Mouse (Mus musculus): ENCODE measurements around the gene Taf7l.

Gene Taf7l

DNA sequence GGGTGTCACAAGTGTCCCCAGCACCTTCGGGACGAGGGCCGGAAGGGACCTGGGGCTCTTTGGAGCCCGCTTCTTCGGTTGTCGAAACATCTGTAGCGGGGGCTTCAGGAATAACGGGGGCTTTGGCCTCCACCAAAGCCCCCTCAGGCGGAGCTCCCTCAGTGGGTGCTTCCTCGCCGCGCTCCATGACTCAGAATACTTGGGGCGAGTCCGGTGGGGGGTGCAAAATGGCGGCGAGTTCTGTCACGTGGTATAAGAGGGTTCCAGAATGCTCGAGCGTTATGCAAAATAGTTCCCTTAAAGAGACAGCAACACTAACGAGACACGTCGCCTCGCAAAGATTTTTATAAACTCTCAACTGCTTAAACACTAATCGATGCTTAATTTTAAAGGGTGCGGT, at the start of gene Taf7l:
Gene Taf7l, minus strand, starts transcription at position 201 of the 400 bp plus-strand sequence.
- no peak for DNase-seq (ENCODE audit: extremely low spot score, low spot score)

DNA sequence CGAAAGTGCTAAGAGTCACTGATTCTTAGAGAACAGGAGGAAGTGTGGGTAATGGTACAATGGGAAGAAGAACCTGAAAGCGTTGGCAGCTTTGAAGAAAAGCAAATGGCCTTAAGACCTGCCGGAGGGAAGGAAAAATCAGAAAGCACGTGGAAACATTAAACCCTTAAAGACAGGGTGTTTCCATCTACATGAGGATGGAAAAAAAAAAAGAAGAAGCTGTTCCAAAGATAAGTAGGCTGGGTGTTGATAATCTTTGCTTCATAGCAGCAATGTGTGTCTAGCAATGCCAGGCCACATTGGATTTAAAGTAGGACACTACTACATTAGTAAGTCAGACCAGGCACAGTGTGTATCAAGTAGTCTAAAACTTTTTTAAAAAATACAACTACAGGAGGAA, 49.0 kb upstream of the Taf7l start:
- no peak for DNase-seq (ENCODE audit: extremely low spot score, low spot score)

DNA sequence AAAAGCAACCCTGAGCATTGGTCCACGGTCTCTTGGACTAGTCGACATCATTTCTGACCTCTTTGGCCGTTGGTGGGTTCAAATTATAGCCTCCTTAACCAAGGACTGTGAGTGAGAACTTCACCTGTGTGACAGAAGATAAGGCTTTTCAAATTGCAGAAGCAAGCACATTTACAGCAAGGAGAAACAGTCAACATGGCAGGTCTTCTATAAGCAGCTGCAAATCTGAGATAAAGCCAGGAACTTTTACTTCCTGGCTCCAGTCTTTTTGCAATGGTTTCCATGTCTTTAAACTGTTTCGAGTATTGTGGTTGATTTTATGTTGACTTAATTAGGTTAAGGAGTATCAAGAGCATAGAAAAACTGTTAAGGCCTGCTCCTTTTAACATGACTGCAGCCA, 47.5 kb upstream of the Taf7l start:
- DNase-seq (ENCODE audit: extremely low spot score, low spot score) = no peak

DNA sequence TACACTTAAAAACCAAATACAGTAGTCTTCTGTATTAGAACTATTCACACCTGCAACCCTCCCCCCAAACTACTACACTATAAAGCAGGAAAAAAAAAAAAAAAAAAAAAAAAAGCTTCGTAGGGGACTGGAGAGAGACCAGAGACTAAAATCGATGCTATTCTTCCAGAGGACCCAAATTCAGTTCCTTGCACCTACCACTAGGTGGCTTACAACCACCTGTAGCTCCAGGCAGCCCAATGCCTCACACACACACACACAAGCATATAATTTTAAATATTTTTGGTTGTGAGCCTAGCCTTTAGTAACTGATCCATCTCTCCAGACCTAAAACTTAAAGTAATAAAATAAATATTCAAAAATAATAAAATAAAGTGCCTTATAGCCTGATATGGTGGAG, 33.2 kb upstream of the Taf7l start:
- no peak for DNase-seq (ENCODE audit: extremely low spot score, low spot score)

DNA sequence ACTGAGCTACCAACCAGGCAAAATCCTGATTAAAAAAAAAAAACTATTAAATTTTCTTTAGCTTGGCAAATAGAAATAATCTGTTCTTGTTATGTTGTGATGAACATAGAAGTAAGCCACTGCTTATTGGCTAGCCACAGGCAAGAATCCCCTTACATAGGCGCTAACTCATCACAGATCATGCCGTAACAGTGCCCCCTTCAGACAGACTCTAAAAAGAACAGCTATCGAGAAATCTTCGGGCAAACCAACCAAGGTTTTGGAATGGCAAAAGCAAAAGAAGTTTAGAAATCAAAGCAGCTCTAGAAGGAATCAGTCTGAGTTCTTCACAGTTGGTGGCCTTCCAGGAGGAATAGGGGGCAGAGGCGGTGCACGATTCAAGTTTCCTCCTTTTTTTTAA, 31.7 kb upstream of the Taf7l start:
- DNase-seq (ENCODE audit: extremely low spot score, low spot score) = no peak

DNA sequence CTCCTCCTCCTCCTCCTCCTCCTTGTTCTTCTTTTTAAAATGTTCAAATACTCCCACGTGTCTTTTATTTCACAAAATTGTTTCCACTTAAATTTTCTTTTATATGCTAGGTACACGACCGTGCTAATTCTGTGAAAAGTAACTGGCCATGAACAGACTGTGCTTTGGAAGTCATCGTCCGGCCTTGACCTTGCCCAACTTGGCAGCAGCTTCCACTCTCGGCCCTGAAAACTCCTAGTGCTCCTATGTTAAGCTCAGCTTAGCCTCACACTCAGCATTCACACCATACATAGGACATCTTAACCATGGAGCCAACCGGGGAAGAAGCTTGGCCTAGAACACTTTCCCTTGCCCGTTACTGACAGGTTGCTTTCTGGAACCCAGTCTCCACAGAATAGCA, 24.4 kb upstream of the Taf7l start:
- no peak for DNase-seq (ENCODE audit: extremely low spot score, low spot score)

DNA sequence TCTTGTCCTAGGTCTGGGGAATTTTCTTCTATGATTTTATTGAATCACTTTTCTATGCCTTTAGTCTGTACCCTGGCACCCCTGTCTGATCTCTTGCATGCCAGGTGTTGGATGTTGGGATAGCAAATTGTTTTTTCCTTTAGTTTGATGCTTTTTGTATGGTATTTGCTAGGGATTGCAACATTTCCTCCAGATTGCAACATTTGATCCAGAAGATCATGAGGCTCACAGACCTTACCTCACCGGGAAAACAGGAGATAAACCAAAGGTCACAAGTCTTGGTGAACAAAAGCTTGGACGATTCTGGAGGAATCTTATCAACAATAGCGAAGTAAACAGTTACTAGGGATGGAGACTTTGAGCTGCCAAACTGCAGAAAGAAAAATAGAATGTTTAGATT, 5.4 kb upstream of the Taf7l start:
- no peak for DNase-seq (ENCODE audit: extremely low spot score, low spot score)

DNA sequence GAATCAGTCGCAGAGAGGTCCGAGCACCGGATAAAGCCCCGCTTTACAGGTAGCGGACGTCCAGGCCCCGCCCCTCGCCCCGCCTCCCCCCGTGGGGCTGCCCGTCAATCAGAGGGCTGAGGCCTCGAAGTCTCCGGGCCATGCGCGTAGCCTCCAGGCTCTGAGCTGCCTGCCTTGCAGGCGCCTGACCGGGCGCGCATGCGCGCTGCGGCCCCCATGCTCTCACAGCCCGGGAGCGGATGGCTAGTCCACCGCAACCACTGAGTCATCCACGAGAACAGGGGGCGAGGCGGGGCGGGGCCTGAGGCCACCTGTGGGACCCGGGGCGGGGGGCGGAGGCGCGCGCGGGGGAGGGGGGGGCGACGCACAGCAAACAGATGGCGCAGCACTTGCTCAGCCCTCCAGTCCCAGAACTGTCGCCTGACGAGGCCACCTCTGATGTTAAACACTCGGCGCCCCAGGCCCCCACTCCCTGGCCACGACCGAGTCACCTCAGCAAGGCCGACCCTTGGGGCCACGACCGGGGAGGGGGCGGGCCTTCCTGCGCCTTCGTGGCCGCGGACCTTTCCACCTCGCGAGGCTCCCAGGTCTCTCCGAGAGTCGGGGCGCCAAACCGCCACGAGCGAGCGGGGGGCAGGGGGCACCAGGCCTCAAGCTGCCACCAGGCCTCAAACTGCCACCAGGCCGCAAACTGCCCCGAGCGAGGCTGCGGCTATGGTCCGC, 1.1 kb downstream of the Taf7l start:
- no peak for DNase-seq (ENCODE audit: extremely low spot score, low spot score)

DNA sequence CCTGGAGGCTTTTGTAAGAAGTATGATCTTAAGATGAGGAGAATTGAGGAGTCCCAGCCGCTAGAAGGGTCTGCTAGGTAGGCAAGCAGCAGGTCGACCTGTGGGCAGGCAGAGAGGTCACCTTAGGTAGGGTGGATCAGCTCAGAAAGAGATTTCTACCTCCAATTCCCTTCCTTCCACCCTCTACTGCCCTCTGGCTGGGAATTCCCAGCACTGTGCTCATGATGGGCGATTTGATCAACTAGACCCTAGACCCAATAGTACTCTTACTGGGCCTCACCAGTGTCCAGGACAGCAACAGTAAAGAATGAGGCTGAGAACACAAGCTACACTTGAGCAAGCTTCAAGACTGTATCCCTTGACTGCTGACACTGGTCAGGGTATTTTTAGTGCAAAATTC, 49.0 kb downstream of the Taf7l start:
- no peak for DNase-seq (ENCODE audit: extremely low spot score, low spot score)

DNA sequence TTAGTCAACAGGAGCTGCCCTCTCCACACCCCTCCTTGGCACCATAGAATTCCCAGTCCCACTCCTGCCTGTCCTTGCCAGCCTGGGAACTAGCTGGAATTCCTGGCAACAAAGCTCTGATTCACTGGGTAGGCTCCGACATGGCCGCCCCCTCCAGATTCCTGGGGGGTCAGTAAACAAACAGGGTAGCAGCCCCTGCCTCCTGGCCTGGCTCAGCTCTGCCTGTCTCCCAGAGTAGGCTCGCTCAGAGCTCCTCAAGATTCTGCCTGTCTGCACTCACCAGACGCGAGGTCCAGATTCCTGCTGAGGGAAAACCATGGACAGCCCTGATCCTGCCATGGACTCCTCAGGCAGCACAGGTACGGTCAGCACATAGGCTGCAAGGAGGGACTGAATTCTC, 49.5 kb downstream of the Taf7l start:
- DNase-seq (ENCODE audit: extremely low spot score, low spot score) = no peak

DNA sequence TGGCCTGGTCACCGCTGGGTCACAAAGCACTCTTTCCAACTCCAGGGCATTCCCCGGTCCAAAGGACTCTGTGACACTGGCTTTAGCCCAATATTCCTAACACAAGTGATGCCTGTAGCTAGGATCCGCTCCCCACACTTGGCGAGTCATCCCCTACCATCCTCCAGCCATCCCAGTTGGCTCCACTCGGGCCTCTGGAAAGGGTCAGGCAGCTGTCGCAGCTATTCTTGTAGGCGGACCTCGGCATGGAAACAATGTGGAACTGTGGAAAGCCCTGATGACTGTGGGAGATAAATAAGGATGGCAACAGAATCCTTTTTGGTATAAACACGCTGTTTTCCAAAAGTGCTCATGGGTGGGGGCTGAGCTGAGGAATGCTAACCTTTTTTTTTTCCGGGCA, 50.5 kb downstream of the Taf7l start:
- no peak for DNase-seq (ENCODE audit: extremely low spot score, low spot score)

DNA sequence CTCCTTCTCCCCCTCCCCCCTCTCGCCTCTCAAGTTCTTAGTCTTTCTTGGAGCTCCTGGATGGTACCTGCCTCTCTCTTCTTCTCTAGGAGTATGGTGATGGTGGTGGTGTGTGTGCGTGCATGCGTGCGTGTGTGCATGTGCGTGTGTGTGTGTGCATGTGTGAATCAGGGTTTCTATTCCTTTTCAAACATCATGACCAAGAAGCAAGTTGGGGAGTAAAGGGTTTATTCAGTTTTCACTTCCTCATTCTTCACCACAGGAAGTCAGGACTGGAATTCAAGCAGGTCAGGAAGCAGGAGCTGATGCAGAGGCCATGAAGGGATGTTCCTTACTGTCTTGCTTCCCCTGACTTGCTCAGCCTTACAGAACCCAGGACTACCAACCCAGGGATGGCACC, 52.0 kb downstream of the Taf7l start:
- DNase-seq (ENCODE audit: extremely low spot score, low spot score) = no peak

DNA sequence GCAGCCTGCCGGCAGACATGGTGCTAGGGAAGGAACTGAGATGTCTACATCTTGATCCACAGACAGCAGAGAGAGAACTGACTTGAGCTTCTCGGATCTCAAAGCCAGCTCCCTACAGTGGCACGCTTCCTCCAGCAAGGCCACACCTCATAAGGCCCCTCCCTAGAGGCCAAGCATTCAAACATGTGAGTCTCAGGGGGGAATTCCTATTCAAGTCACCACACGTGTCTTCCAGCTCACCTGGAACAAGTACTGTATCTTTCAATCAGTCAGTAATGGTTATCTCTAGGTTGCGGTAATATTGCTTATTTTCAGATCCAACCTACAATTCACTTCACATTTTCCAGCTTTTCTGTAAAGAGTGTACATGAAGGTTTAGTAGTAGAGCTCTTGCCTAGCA, 56.2 kb downstream of the Taf7l start:
- DNase-seq (ENCODE audit: extremely low spot score, low spot score) = no peak

DNA sequence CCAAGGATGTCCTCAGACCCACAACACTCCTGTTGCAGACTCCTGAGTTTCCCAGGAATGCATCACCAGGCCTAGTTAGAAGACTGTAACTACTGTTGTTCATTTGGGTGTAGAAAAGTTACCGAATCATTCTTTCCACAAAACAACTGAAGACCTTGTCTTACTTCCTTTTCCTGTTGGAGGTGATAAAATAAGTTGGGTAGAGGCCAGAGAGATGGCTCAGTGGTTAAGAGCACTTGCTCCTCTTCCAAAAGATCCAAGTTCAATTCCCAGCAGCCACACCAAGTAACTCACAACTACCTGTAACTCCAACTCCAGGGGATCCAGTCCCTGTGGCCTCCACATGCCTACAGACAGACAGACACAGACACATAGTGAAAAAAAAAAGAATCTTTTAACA, 64.2 kb downstream of the Taf7l start:
- DNase-seq (ENCODE audit: extremely low spot score, low spot score) = no peak

All from neural tube, embryonic 10.5 days (tissue).